8 mouse cellular contexts compared by ENCODE assay signal in genomic region chr7:27447419-27448286, GRCm38 (mm10). TPM values are rescaled to one million over a fixed set of nuclear protein-coding genes. Genes with fewer than 3 reads are reported as not detected.
DNase-seq lines count a peak whose midpoint lies in the region; ATAC-seq lines count a peak whose summit lies in the region.

Gene Sptbn4 (minus strand): TSS chr7:27447686.
Gene Blvrb (plus strand): TSS chr7:27447978.

- peaks cover 3% of the 10 kb centered on the region; the same call in 1 of the 2 replicates for H3K4me1 ChIP-seq in brown adipose tissue, adult 24 weeks (ENCODE audit: control insufficient read depth, insufficient read depth, insufficient read length, low read length)
- peaks cover 28% of the 10 kb centered on the region for H3K4me1 ChIP-seq in heart, embryonic 13.5 days
- H3K4me1 ChIP-seq in liver, embryonic 12.5 days = peaks cover 56% of the 10 kb centered on the region
- peaks cover 18% of the 10 kb centered on the region for H3K4me1 ChIP-seq in stomach, embryonic 15.5 days

- peak; percentile 97 for DNase-seq in CD4-positive, CD25-positive, alpha-beta regulatory T cell, adult 2 months (ENCODE audit: low read depth, low spot score)
- DNase-seq in fat pad, adult 2 months (ENCODE audit: extremely low read depth, low read depth, low spot score) = peak; percentile 96
- peak; percentile 99 for DNase-seq in kidney, postnatal 10 days
- peak; percentile 97 to 99 for DNase-seq in natural killer cell, adult 2 months (ENCODE audit: low spot score in 2 of 2)

- peak; percentile 94 for ATAC-seq in heart, embryonic 13.5 days (ENCODE audit: extremely low read depth, insufficient number of reproducible peaks, low FRiP score, low TSS enrichment)
- ATAC-seq in liver, embryonic 12.5 days = peak; percentile 85
- peak; percentile 90 for ATAC-seq in stomach, embryonic 15.5 days (ENCODE audit: insufficient read depth, low FRiP score, low read depth)

- H3K27ac ChIP-seq in brown adipose tissue, adult 24 weeks (replicated peaks; ENCODE audit: low read depth, low read length) = peak within 1 kb of the TSS; percentile 6
- H3K27ac ChIP-seq in heart, embryonic 13.5 days (replicated peaks) = peak within 1 kb of the TSS; percentile 79
- peak within 1 kb of the TSS; percentile 96 for H3K27ac ChIP-seq in liver, embryonic 12.5 days
- H3K27ac ChIP-seq in stomach, embryonic 15.5 days = peak within 1 kb of the TSS; percentile 37; the same call in 1 of the 2 replicates

- H3K4me2 ChIP-seq in heart, embryonic 13.5 days = peak within 1 kb of the TSS; percentile 98
- H3K4me2 ChIP-seq in liver, embryonic 12.5 days = peak within 1 kb of the TSS; percentile 76
- peak within 1 kb of the TSS; percentile 98 for H3K4me2 ChIP-seq in stomach, embryonic 15.5 days

- H3K9me3 ChIP-seq in heart, embryonic 13.5 days = no peaks in the 10 kb centered on the region
- no peaks in the 10 kb centered on the region for H3K9me3 ChIP-seq in liver, embryonic 12.5 days (replicated peaks)
- H3K9me3 ChIP-seq in stomach, embryonic 15.5 days = no peaks in the 10 kb centered on the region

- 2% methylated on average over 54 of the region's 54 CpGs for WGBS in heart, embryonic 13.5 days
- under 1% methylated on average over 54 of the region's 54 CpGs for WGBS in liver, embryonic 12.5 days (ENCODE audit: insufficient replicate concordance)
- 2% methylated on average over 54 of the region's 54 CpGs for WGBS in stomach, embryonic 15.5 days

- peak within 1 kb of the TSS; percentile 84 for H3K9ac ChIP-seq in heart, embryonic 13.5 days
- peak within 1 kb of the TSS; percentile 95 for H3K9ac ChIP-seq in liver, embryonic 12.5 days
- peak within 1 kb of the TSS; percentile 53 for H3K9ac ChIP-seq in stomach, embryonic 15.5 days

- H3K36me3 ChIP-seq in heart, embryonic 13.5 days = no peaks in the 10 kb centered on the region
- peaks cover 29% of the 10 kb centered on the region for H3K36me3 ChIP-seq in liver, embryonic 12.5 days
- no peaks in the 10 kb centered on the region for H3K36me3 ChIP-seq in stomach, embryonic 15.5 days

- H3K4me3 ChIP-seq in brown adipose tissue, adult 24 weeks (ENCODE audit: insufficient read depth, low read depth, low read length) = peak within 1 kb of the TSS; percentile 72
- peak within 1 kb of the TSS; percentile 71 for H3K4me3 ChIP-seq in heart, embryonic 13.5 days
- peak within 1 kb of the TSS; percentile 82 for H3K4me3 ChIP-seq in liver, embryonic 12.5 days
- peak within 1 kb of the TSS; percentile 60 for H3K4me3 ChIP-seq in stomach, embryonic 15.5 days (replicated peaks)

- H3K27me3 ChIP-seq in heart, embryonic 13.5 days (replicated peaks) = peaks cover 31% of the 10 kb centered on the region
- H3K27me3 ChIP-seq in liver, embryonic 12.5 days (replicated peaks) = peaks cover 46% of the 10 kb centered on the region
- peaks cover 22% of the 10 kb centered on the region for H3K27me3 ChIP-seq in stomach, embryonic 15.5 days (replicated peaks)

RNA-seq across cellular contexts. Expression of gene Sptbn4, which starts in this region (rescaled TPM):
- 0.20 TPM in 1 of 2 replicates, not detected in the other for polyA plus RNA-seq in brown adipose tissue, adult 24 weeks (2012; ENCODE audit: insufficient read depth, insufficient read length, missing spikeins)
- polyA plus RNA-seq in heart, embryonic 13.5 days (2015; fragmentation: Nextera tagmentation; extraction: Ambion mirVana) = 0.13 and 0.23 TPM in 2 replicates
- 0.11 and 0.12 TPM in 2 replicates for polyA plus RNA-seq in liver, embryonic 12.5 days (2016; fragmentation: Nextera tagmentation; extraction: Ambion mirVana)
- polyA plus RNA-seq in stomach, embryonic 15.5 days (2015; fragmentation: Nextera tagmentation; extraction: Ambion mirVana) = 0.45 and 0.58 TPM in 2 replicates

RNA-seq across cellular contexts. Expression of gene Blvrb, which starts in this region (rescaled TPM):
- polyA plus RNA-seq in brown adipose tissue, adult 24 weeks (2012; ENCODE audit: insufficient read depth, insufficient read length, missing spikeins) = 80.2 and 109 TPM in 2 replicates
- polyA plus RNA-seq in heart, embryonic 13.5 days (2015; fragmentation: Nextera tagmentation; extraction: Ambion mirVana) = 84.7 and 89.0 TPM in 2 replicates
- 895 and 897 TPM in 2 replicates for polyA plus RNA-seq in liver, embryonic 12.5 days (2016; fragmentation: Nextera tagmentation; extraction: Ambion mirVana)
- polyA plus RNA-seq in stomach, embryonic 15.5 days (2015; fragmentation: Nextera tagmentation; extraction: Ambion mirVana) = 86.6 and 133 TPM in 2 replicates

Comparison
In these comparisons a context has a peak if more than half of its experiments do, and no peak if none do; other contexts are left out.
1. Peak in every context shown above with its lines: DNase-seq, ATAC-seq, H3K4me3 ChIP-seq and H3K27ac ChIP-seq.
2. H3K27ac ChIP-seq: peak in every context shown above with its lines; median percentile 96 in liver, embryonic 12.5 days; 79 in heart, embryonic 13.5 days; 37 in stomach, embryonic 15.5 days; 6 in brown adipose tissue, adult 24 weeks.